ENCODE assay signal across 37 mouse cellular contexts in the genomic region with DNA sequence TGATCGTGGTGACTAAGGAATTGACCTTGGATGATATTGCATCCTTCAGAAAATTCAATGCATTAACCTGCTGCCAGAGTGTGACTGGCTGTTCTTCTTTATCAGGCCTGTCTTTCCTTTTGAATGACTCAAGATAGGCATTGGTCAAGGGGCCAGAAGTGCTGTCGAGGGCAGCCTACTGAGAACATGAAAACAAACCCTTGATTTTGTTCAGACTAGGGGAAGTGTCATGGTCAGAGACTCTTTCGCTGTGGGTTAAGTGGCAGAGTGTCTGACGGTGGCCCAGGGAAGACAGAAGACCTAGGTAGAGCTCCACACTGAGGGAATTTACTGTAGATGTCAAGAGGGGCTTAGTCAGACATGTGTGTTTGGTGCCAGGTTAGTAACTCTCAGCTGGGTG. TPM values are rescaled to one million over a fixed set of nuclear protein-coding genes. Genes with fewer than 3 reads are reported as not detected.
A peak's percentile ranks its signal among the peaks of the same experiment; 100 is the strongest.
DNase-seq lines count a peak whose midpoint lies in the region; ATAC-seq lines count a peak whose summit lies in the region.
"Had no signal": no experiment of that assay in that cellular context is flagged by ENCODE, and none has a peak within 500 bp of the region (broad histone marks: within the 10 kb centered on the region; RNA-seq: fewer than 3 reads in every experiment).

No protein-coding gene starts in this region.

- ATAC-seq in activated CD4-positive, CD25-positive, alpha-beta regulatory T cell, adult 4 months: no peak
- ATAC-seq: forebrain, embryonic 15.5 days; intestine, embryonic 16.5 days; lung, postnatal 0 days; midbrain, embryonic 15.5 days had no signal

- 85% methylated on average over 4 of the region's 4 CpGs for WGBS in limb, embryonic 10.5 days

- H3K27me3 ChIP-seq in limb, embryonic 10.5 days (ENCODE audit: low read depth, poor library complexity, severe bottlenecking): no peaks in the 10 kb centered on the region
- H3K27me3 ChIP-seq: forebrain, embryonic 15.5 days; hindbrain, embryonic 13.5 days; limb, embryonic 15.5 days; liver, embryonic 13.5 days; midbrain, embryonic 15.5 days; neural tube, embryonic 12.5 days had no signal

- peaks cover 3% of the 10 kb centered on the region; the same call in 1 of the 2 replicates for H3K9me3 ChIP-seq in limb, embryonic 10.5 days (replicated peaks)
- H3K9me3 ChIP-seq: forebrain, embryonic 15.5 days; hindbrain, embryonic 13.5 days; limb, embryonic 15.5 days; liver, embryonic 13.5 days; midbrain, embryonic 15.5 days; neural tube, embryonic 12.5 days had no signal

- peak; percentile 75 for DNase-seq in adrenal gland, adult 2 months
- no peak for DNase-seq in adrenal gland, postnatal 25 days
- DNase-seq in ovary, postnatal 36 days (ENCODE audit: low spot score): peak; percentile 19
- no peak for DNase-seq in ovary, postnatal 14 days (ENCODE audit: low spot score)
- no peak for DNase-seq in limb, embryonic 10.5 days (ENCODE audit: low spot score)
- DNase-seq in lung, postnatal 25 days (ENCODE audit: low spot score): no peak
- DNase-seq: cerebellum, adult 18-20 months; cerebellum, postnatal 10 days; gastrocnemius, postnatal 25 days; heart, adult 18-20 months; heart, postnatal 36 days; kidney, adult 8-10 months; kidney, postnatal 10 days; layer of hippocampus, adult 9-11 months; liver, embryonic 13.5 days; lung, adult 18-20 months; right cerebral cortex, adult 18-20 months; spleen, adult 18-20 months; thymus, adult 2 months; thymus, postnatal 4 days had no signal

- H3K4me1 ChIP-seq in limb, embryonic 10.5 days: peaks cover 44% of the 10 kb centered on the region
- H3K4me1 ChIP-seq: forebrain, embryonic 15.5 days; midbrain, embryonic 15.5 days; neural tube, embryonic 12.5 days had no signal

- peak overlapping the region; percentile 67 for H3K27ac ChIP-seq in limb, embryonic 10.5 days
- H3K27ac ChIP-seq: forebrain, embryonic 15.5 days; hindbrain, embryonic 13.5 days; limb, embryonic 15.5 days; liver, embryonic 13.5 days; macrophage; midbrain, embryonic 15.5 days; neural tube, embryonic 12.5 days had no signal

- H3K36me3 ChIP-seq in limb, embryonic 10.5 days: no peaks in the 10 kb centered on the region
- H3K36me3 ChIP-seq: forebrain, embryonic 15.5 days; G1E; hindbrain, embryonic 13.5 days; limb, embryonic 15.5 days; liver, embryonic 13.5 days; midbrain, embryonic 15.5 days; neural tube, embryonic 12.5 days had no signal

- H3K4me3 ChIP-seq in limb, embryonic 10.5 days: no peak overlapping the region
- H3K4me3 ChIP-seq: forebrain, embryonic 15.5 days; hindbrain, embryonic 13.5 days; limb, embryonic 15.5 days; liver, embryonic 13.5 days; midbrain, embryonic 15.5 days; neural tube, embryonic 12.5 days had no signal

RNA-seq across cellular contexts. Expression of gene Asgr1, which starts 12.8 kb away (rescaled TPM):
- 1 to 10 TPM in 1 of 2 experiments, not detected in 1; 1.7 TPM for total RNA-seq in adrenal gland, adult 2 months (2021)
- polyA plus RNA-seq in adrenal gland, adult 2 months (2012; rRNA removed): 0.08 TPM in 1 of 2 replicates, not detected in the other
- total RNA-seq in adrenal gland, postnatal 25 days (2021): 0.91 and 3.4 TPM in 2 replicates
- polyA plus RNA-seq in limb, embryonic 10.5 days (2016; fragmentation: Nextera tagmentation; extraction: Ambion mirVana): 0.71 and 0.74 TPM in 2 replicates
- polyA plus RNA-seq in activated CD4-positive, CD25-positive, alpha-beta regulatory T cell, adult 4 months (2017; shearing (Covaris generic)): not detected
- total RNA-seq: G1E; gastrocnemius, adult 18-20 months; gastrocnemius, postnatal 25 days; heart, adult 18-20 months; heart, postnatal 36 days; megakaryocyte-erythroid progenitor cell, adult 5-6 weeks had no signal
- polyA plus RNA-seq: G1E; heart, embryonic 16.5 days; large intestine, adult 2 months; macrophage; thymus, adult 2 months had no signal

RNA-seq across cellular contexts. Expression of gene Asgr2, which starts 25.7 kb away (rescaled TPM):
- 1 to 10 TPM in 1 of 2 experiments, under 1 TPM in 1; 0.45 to 2.8 TPM for total RNA-seq in adrenal gland, adult 2 months (2021)
- polyA plus RNA-seq in adrenal gland, adult 2 months (2012; rRNA removed): 0.96 and 2.6 TPM in 2 replicates
- total RNA-seq in adrenal gland, postnatal 25 days (2021): 2.9 and 4.1 TPM in 2 replicates
- not detected in 2 replicates for polyA plus RNA-seq in limb, embryonic 10.5 days (2016; fragmentation: Nextera tagmentation; extraction: Ambion mirVana)
- polyA plus RNA-seq in activated CD4-positive, CD25-positive, alpha-beta regulatory T cell, adult 4 months (2017; shearing (Covaris generic)): not detected
- total RNA-seq: G1E; gastrocnemius, postnatal 25 days; heart, postnatal 36 days; left cerebral cortex, postnatal 14 days; megakaryocyte-erythroid progenitor cell, adult 5-6 weeks had no signal
- polyA plus RNA-seq: brain, embryonic 14.5 days; embryonic facial prominence, embryonic 11.5 days; forebrain, embryonic 15.5 days; G1E; hindbrain, embryonic 13.5 days; lung, postnatal 0 days; midbrain, embryonic 15.5 days had no signal

RNA-seq across cellular contexts. Expression of gene Dlg4, which starts 50.0 kb away (rescaled TPM):
- 10 to 100 TPM; 22.9 to 32.4 TPM for total RNA-seq in adrenal gland, adult 2 months (2021)
- polyA plus RNA-seq in adrenal gland, adult 2 months (2012; rRNA removed): 21.7 and 22.1 TPM in 2 replicates
- total RNA-seq in adrenal gland, postnatal 25 days (2021): 30.7 and 31.0 TPM in 2 replicates
- polyA plus RNA-seq in limb, embryonic 10.5 days (2016; fragmentation: Nextera tagmentation; extraction: Ambion mirVana): 8.8 and 12.9 TPM in 2 replicates
- polyA plus RNA-seq in activated CD4-positive, CD25-positive, alpha-beta regulatory T cell, adult 4 months (2017; shearing (Covaris generic)): 10 to 100 TPM in 1 of 2 experiments, 1 to 10 TPM in 1; 9.7 to 11.6 TPM

RNA-seq across cellular contexts. Expression of gene Acadvl, which starts 51.5 kb away (rescaled TPM):
- 100 to 1,000 TPM; 426 to 754 TPM for total RNA-seq in adrenal gland, adult 2 months (2021)
- 171 and 186 TPM in 2 replicates for polyA plus RNA-seq in adrenal gland, adult 2 months (2012; rRNA removed)
- total RNA-seq in adrenal gland, postnatal 25 days (2021): 391 and 422 TPM in 2 replicates
- polyA plus RNA-seq in limb, embryonic 10.5 days (2016; fragmentation: Nextera tagmentation; extraction: Ambion mirVana): 36.4 and 52.1 TPM in 2 replicates
- 100 to 1,000 TPM; 107 to 139 TPM for polyA plus RNA-seq in activated CD4-positive, CD25-positive, alpha-beta regulatory T cell, adult 4 months (2017; shearing (Covaris generic))

Comparison
In these comparisons a context has a peak if more than half of its experiments do, and no peak if none do; other contexts are left out.
1. DNase-seq: peak in adrenal gland, adult 2 months (single experiment) and ovary, postnatal 36 days (single experiment); none in adrenal gland, postnatal 25 days (single experiment), ovary, postnatal 14 days (single experiment), limb, embryonic 10.5 days (single experiment) and lung, postnatal 25 days (single experiment).